Mouse (Mus musculus): ENCODE data around the gene Gm28961.
"Not testable (repeated sequence)": the region's sequence is repeated elsewhere in the genome, so short reads cannot be mapped to it uniquely, and the experiment has no call there.

Gm28961 gene

GRCm38 (mm10) chrY:57705397-57705796 lies at the start of gene Gm28961:
Gene Gm28961, plus strand, starts transcription at chrY:57705697.
- not testable (repeated sequence) for DNase-seq
